Mouse (Mus musculus) adrenal gland, postnatal 14 days (tissue): ENCODE measurements at regions not wholly inside any gene's neighbourhood (a gene's known extent, or its start where the extent isn't known, plus 50 kb on each side); places are given as distances from the start of the nearest gene placed in this dataset.

Experiments used
- DNase-seq: peaks from one replicate; pipeline ENCODE4 v3.0.0; 2021; ENCODE audit warnings: mixed read lengths

- no peak for DNase-seq
Observed at GRCm38 (mm10) chr8:8274211-8274641, 386.8 kb downstream of the Efnb2 start.

- DNase-seq, result no peak
Observed at GRCm38 (mm10) chr8:8258855-8259254, 402.2 kb downstream of the Efnb2 start.

- no peak for DNase-seq
Observed at GRCm38 (mm10) chr8:8258231-8258638, 402.8 kb downstream of the Efnb2 start.

- no peak for DNase-seq
Observed at GRCm38 (mm10) chr8:8256327-8256726, 404.7 kb downstream of the Efnb2 start.

GRCm38 (mm10) chr8:8254446-8254845 is 406.6 kb downstream of the Efnb2 start:
- no peak for DNase-seq

GRCm38 (mm10) chr8:8244599-8244998 is 416.4 kb downstream of the Efnb2 start:
- DNase-seq, result no peak

GRCm38 (mm10) chr8:8241755-8242501 is 419.1 kb downstream of the Efnb2 start:
- DNase-seq, result no peak

- DNase-seq, result no peak
Observed at GRCm38 (mm10) chr8:8241051-8241688, 419.9 kb downstream of the Efnb2 start.

- DNase-seq, result peak; percentile 6
Observed at GRCm38 (mm10) chr8:8239489-8239888, 421.6 kb downstream of the Efnb2 start.

- no peak for DNase-seq
Observed at GRCm38 (mm10) chr8:8238051-8238450, 423.0 kb downstream of the Efnb2 start.

GRCm38 (mm10) chr8:8233616-8234015 is 427.4 kb downstream of the Efnb2 start:
- no peak for DNase-seq

- no peak for DNase-seq
Observed at GRCm38 (mm10) chr8:8233156-8233555, 427.9 kb downstream of the Efnb2 start.

- no peak for DNase-seq
Observed at GRCm38 (mm10) chr8:8231996-8232632, 428.9 kb downstream of the Efnb2 start.

- DNase-seq, result no peak
Observed at GRCm38 (mm10) chr8:8231308-8231985, 429.6 kb downstream of the Efnb2 start.

- no peak for DNase-seq
Observed at GRCm38 (mm10) chr8:8225994-8226393, 435.0 kb downstream of the Efnb2 start.

GRCm38 (mm10) chr8:8225175-8225830 is 435.7 kb downstream of the Efnb2 start:
- peak; percentile 21 for DNase-seq

- DNase-seq, result no peak
Observed at GRCm38 (mm10) chr8:8220395-8221031, 440.5 kb downstream of the Efnb2 start.

- DNase-seq, result no peak
Observed at GRCm38 (mm10) chr8:8219701-8220394, 441.2 kb downstream of the Efnb2 start.

GRCm38 (mm10) chr8:8193036-8193435 is 468.0 kb downstream of the Efnb2 start:
- DNase-seq, result no peak

GRCm38 (mm10) chr8:8186046-8186445 is 475.0 kb downstream of the Efnb2 start:
- DNase-seq, result no peak

- no peak for DNase-seq
Observed at GRCm38 (mm10) chr8:8183233-8183622, 477.8 kb downstream of the Efnb2 start.
